Mouse (Mus musculus) cerebellum, postnatal 10 days (tissue): ENCODE results near the gene Slc15a1.
A peak's percentile ranks its signal among the peaks of the same experiment; 100 is the strongest.

Experiments used
- DNase-seq, 2 experiments: peaks; one replicate each; pipeline ENCODE4 v3.0.0; 2021; ENCODE audit warnings: mixed read lengths in 2 of 2

Gene Slc15a1

DNA sequence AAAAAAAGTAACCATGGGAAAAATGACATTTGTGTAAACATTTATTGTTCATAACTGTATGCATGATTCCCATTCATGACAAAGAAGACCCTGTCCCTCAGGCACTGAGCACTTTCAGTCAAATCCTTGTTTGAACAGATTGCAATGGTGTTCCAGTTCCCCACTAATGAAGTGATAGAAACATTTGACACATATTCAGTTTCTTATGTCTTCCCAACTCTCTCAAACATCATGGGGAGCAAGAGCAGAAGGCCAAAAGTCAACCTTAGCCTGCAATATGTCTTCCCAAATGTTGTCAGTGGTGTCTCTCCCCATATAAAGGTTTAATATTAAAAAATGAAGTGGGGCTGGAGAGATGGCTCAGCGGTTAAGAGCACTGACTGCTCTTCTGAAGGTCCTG is 19.3 kb downstream of the Slc15a1 start:
- no peak for DNase-seq

DNA sequence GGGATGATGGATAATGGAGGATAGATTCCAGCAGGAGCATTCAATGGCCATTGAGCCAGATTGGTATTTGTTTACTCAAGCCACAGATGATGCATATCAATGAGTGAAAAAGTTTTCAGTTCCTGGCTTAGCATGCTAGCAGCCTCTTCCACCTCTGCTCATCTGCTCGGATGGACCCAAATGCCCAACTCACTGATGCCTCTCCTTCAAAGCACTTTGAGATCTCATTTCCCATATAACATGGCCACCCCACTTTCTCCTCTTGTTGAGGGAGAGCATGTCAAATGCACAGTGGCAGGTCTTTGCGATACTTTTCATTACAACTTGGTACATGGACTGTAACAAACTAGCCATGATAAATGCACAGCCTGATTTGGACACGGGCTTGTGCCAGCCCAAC is 20.6 kb downstream of the Slc15a1 start:
- DNase-seq, result no peak

DNA sequence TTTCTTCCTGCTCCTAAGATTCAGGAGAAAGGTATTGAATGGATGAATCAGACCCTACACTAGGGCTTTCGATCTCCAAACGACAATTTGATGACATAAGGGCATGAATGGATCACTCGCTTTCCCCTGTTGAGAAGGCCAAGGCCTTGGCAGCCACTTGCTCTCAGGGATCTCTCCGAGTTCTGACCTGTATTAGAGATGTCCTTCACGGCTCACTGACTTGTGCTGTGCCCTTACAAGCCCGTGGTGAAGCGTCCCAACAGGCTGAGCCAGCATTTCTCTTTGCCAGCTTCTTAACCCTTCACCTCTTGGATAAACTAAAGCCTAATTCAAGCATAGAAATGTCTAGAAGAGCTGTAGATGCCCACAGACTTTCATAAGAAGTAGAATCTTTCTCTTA is 22.9 kb downstream of the Slc15a1 start:
- no peak for DNase-seq

DNA sequence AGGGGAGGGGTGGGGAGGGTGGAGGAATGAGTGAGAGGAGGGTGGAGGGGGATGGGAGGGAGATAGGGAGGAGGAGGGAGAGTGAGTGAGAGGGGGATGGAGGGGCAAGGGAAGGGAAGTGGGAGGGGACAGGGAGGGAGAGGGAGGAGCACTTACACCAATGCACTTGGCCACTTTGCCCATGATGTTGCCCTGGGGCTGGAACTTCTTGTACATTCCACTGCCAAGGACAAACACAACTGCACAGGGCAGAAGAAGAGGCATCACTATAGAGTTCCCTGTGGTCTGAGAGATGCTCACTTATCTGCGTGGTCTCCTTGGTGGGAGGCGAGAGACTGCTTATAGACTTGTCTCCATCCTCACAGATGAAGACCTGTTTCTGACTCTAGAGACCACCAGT is 23.5 kb downstream of the Slc15a1 start:
- no peak for DNase-seq

DNA sequence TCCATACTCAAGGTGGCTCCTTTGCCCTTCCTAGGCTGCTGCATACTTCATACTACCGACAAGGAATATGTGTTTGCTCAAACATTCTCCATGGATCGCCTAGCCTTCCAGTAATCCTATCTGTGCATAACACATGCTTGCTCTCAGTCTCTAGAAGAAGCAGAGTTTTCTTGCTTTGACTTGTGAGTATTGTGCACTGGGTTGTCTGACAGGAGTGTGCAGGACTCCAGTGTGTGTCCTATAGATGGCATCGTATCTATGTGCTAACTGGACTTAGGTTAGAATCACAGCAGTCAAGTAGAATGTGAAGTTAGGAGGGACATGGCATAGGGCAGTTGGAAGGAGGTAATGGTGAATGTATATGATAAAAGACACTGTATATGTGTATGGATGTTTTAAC is 26.0 kb downstream of the Slc15a1 start:
- DNase-seq, result no peak

DNA sequence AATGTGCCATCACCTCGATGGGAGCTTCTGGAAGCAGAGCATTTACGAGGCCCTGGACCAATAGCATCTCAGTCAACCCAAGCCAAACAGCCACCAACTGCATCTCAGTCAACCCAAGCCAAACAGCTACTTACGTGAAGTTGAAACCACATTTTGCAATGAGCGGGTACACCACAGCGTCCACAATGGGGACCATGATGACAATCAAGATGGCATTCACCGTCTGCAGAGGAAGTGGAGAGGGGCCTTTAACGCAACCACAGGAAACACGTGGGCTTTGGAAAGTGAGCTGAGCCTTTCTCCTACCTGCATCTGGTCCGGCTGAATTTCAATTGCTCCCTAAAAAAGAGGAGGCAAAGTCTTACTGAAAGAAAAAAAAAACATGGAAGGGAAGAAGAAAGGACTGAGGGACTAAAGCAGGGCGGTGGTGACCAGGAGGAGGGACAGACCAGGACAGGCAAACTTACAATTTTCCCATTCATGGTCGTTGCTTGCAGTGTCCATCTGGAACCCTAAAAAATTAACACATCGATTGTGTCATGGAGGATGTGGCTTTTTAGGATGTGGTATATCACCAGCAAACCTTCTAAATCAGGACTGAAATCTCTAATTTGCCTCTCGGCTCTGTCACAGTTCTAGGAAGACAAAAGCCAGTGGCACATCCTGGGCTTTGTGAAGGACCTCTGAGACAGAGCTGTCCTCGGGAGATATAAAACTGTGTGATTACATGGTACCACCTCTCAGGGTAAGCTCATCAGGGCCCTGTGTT is 26.9 kb downstream of the Slc15a1 start:
- no peak for DNase-seq

DNA sequence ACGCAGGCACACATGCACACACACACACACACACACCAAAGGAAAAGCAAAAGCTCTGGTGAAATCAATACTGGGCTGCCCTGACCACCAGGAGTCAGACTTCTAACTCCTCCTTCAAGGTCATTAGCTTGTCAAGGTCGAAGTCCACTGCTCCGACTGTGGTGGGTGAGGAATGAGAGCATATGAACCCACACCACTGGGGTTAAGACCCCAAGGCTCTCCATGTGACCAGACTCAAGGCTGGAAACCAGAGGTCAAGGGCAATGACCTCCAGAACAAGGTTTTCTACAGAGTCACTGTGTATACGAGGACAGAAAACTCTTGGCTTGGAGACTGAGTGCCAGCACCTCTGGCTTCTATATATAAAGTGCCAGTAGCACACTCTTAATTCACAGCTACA is 31.2 kb downstream of the Slc15a1 start:
- no peak for DNase-seq

DNA sequence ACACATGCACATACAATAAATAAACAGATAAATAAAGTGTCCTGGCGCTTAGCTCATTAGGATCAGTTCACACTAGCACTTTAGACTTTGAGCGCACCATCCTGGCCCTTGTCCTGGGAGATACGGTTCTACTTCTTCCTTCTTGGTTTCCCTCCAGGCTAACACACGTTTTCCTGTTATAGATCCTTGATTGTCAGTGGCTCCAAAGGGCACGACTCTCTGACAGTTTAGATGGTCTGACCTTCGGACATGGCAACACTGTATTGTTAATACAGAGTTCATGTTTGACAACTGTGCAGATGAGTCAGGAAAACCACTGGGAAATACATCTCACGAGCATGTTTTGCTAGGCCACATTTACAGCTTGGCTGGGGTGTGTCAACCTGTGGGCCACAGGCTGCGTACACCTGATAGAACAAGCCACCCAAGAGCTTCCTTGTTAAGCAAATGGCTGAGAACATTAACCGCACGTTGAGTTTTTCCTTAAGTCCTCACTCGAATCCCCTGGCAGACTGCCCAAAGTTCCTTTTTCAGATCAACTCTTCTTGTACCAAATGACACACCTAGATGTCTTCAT is 33.4 kb downstream of the Slc15a1 start:
- DNase-seq, result peak in 1 of 2 experiments; percentile 33

DNA sequence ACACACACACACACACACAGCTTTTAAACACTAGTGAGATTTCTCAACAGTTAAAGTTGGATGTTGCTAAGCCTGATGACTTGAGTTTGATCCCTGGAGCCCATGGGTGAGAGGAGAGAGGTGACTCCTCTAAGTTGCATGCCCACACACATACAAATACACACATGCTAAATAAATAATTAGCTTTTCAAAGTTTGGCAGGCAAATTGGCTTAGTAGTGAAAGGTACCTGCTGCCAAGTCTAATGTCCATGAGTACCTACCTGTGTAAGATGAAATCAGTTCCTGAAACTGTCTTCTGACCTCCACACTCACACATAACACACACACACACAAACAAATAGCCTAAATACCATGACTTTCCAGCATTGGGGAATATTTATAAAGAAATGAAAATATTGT is 35.5 kb downstream of the Slc15a1 start:
- DNase-seq, result no peak

DNA sequence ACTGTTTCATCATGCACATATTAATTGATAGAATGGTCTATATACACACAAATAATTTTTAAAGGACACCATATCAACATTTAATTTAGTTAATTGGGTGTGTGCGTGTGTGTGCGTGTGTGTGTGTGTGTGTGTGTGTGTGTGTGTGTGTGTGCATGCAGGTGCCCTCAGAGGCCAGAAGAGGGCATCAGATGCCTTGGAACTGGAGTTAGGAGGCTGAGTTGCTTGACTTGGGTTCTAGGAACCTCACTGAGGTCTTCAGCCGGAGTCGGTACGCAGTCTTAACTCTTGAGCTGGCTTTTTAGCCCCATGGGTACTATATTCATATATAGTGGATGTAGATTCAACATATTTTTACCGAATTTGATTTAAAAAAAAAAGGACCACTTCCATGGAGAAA is 37.4 kb downstream of the Slc15a1 start:
- no peak for DNase-seq

DNA sequence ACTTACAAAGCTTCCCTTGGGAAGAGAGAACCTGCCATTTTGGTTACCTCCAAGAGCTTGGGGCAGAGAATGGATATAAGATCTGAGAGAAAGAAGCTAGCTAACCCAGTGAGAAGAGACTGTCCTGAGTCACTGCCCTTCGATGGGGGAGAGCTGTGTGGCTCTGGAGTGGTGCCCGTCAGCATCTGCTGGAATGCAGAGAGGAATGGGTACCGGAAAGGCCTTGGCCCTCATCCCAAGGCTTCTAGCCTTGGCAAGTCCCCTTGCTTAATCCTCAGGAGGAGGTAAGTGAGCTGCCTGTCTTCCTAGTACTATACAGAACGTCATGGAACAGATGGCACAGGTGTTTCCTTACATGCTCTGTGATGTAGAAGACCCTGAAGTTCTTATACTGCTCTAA is 38.6 kb downstream of the Slc15a1 start:
- peak; percentile 26 to 49 for DNase-seq

DNA sequence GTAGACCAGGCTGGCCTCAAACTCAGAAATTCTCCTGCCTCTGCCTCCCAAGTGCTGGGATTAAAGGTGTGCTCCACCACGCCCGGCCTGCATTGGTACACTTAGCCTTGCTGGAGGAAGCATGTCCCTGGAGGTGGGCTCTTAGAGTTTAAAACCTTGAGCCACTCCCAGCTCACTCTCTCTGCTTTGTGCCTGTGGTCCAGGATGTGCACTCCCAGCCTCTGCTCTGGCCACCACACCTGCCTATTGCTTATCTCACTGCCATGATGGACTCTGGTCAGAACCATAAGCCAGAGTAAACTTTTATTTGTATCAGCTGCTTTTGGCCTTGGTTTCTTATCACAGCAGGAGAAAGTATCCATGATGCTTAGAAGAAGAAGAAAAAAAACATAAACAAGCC is 40.7 kb downstream of the Slc15a1 start:
- no peak for DNase-seq

DNA sequence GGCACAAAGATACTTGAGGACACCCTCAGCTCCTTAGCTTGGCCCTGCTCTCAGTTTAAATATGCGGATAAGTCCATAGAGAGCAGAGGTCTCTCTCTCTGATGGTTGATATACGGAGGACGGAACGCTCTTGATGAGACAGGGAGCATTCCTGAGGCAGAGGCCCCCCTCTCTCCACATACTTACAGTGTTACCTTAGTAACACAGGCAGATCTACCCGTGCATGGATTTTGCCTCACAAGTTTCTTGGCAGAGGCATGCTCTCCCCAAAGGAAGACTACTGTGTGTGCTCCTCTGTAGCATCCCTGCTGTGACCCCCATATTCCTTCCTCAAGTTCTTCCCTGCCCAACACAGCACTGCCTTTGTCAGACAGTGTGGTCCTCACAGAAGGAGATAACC is 42.3 kb downstream of the Slc15a1 start:
- DNase-seq, result no peak

DNA sequence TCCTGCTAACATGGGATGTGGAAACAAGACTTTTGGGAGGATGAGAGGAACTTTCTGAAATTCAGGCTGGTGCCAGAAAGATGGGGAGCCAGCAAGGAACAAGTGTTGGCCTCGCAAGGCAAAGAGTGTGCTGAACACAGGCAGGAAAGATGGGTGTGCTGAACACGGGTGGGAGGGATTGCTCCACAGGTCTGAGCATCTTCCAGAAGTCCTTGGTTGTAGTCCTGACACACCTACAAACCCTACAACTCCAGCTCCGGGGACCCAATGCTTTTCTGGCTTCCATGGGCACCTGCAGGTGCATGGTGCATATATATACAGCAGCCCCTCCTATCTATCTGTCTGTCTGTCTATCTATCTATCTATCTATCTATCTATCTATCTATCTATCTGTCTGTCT is 44.1 kb downstream of the Slc15a1 start:
- no peak for DNase-seq

DNA sequence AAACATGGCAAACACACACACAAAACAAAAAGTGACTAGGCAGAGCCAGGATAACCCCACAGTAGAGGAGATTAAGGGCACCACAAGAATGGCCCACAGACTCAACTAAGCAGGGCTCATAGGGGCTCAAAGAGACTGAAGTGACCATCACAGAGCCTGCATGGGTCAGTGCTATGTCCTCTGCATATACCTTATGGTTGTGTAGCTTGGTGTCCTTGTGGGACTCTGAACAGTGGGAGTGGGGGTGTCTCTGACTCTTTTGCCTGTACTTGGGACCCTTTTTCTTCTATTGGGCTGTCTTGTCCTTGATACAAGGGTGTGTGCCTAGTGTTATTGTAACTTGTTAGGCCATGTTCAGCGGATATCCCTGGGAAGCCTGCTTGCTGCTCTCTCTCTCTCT is 46.5 kb downstream of the Slc15a1 start:
- no peak for DNase-seq

DNA sequence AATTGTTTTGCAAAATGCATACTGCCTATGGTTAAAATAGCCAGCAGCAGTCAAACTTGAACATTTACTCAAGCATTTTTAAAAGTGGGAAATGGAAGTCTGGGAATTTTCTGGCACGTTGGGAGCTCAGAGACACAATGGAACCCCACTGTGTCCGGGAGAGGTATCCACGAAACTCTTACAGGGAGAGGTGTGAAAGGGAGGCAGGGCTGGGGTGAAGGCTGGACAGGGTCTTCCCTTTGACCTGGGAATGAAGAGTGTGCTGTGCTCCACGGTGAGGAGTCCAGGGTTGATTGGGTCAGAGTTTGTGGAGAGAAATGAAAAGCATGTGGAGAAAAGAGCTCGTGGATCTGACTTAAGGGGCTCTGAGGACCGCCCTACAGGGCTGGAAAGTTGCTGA is 47.5 kb downstream of the Slc15a1 start:
- DNase-seq, result no peak

DNA sequence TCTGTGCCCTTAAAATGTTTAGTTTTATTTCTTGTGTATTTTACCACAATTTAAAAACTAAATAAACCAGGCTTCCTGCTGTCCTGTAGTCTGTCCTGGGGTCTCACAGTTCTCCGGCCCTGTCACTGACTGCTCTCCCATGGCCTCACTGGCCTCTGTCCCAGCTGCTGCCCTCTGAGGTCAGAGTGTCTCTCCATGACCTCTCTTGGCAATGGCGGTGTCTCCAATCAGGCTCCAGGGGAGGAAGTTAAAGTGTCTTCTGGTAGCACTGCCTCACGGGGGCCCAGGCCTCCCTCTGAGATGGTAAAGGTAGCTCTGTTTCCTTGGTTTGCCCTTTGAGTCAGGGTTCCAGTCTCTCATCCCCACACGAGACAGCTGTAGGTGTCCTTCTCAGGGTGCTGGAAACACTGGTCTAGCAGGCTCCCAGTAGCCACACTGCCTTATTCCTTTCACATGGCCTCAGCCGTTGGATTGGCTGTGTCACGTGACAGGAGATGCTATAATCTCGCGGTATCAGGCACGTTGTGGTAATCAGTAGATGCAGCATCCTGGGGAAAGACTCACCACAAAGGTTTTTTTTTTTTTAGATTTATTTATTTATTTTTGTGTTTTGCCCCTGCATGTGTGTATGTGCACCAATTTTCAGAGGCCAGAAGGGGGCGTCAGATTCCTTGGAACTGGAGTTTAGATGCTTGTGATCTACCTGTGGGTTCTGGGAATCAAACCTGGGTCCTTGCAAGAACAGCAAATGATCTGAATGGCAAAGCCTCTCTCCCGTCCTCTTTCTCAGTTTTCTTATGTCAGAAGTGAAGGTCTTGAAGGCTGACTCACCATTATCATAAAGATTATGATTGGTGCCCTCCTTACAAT is 48.4 kb downstream of the Slc15a1 start:
- no peak for DNase-seq

DNA sequence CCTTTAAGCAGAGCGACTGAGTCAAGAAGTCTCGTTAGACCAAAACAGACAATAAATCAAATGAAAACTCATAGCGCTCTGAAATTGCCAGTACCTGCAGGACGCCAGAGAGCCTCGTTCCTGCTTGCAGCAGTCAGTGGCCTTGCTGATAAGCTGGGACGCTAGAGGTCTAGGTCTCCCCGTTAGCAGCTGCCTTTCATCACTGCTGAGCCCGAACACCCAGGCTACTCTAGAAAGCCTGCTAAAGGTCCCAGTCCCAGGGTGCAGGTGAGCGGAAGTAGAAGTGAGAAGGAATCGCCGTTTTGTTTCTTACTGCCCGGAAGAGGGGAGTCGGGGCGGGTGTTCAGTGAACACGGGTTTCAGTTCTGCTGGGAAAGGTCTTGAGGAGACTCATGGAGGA is 49.1 kb downstream of the Slc15a1 start:
- DNase-seq, result no peak

DNA sequence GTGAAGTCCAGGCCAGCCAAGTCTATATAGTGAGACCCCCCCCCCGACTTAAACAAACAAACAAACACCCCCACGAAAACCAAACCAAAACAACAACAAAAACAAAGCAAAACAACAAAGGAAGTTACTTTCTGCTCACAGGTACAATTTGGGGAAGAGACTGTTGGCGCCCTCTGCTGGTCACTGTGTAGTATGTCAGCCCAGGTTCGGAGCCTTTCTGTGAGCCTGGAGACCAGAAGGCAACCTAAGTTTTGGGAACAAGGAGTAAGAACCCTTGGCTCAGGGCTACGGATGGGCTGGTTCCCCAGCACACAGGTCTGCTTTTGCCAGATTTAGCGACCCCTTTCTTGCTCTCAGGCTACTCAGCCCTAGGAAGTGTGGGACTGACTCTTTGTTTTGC is 49.5 kb downstream of the Slc15a1 start:
- DNase-seq, result peak; percentile 71 to 73

DNA sequence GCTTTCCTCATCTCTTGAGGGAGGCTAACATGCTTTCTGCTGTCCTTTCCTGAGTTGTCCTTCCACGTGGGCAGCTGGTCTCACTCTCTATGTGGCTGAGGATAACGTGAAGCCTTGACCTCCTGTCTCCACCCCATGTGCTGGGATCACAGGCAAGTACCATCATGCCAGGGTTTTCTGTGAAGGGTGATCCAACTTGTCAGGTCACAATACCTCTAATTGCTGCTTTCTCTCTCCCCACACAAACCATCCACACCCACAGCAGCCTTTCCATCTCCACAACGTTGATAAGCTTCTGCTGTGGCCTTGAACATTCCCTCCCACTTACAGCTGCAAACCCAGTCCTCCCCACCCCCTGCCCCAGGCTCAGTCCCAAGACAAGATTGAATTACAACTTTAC is 51.9 kb downstream of the Slc15a1 start:
- DNase-seq, result no peak

DNA sequence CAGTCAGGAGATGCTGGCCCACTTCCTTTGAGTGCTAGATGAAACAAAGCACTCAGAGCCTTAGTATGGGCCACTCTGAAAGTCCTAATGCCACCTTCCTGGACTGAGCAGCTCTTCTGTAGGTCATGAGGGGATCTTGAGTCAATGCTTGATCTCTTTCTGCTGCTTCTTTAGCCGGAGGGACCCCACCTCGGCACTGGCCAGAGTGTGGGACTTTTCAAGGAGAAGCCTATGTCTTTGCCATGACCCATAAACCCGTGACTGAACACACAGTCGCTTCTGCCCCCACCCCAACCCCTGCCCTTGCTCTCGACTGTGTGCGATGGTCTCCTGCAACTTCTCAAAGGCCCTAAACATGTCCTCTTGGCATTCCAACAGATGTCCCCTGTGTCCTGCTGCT is 52.8 kb downstream of the Slc15a1 start:
- no peak for DNase-seq

DNA sequence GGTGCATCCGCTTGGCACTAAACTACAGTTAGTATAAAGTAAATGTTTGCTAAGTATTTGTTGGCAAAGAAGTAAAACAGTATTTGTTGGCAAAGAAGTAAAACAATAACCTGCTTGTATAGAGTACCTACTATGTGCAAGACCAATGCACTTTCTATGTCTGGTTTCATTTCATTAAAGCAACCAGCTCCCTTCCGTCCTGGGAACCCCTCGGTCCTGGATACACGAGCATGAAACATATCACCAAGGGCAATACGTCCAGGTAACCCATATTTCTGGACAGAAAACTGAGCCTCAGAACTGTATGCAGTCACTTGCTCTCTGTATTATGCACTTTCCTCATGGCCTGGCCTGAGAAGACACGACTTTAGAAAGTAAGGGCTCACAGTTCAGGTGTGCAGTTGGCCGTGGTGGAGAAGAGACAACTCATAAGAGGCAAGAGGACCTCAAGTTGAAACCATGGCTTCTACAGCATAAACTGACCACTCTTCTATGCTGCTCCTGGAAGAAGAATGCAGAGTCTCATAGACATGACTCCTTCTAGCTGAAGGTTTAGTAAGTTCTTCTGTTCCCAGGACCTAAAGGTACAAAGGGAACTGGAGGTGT is 53.5 kb downstream of the Slc15a1 start:
- no peak for DNase-seq
